Mouse (Mus musculus) stomach, postnatal 0 days (tissue): ENCODE measurements around the gene Olfr679. TPM values are rescaled to one million over a fixed set of nuclear protein-coding genes. Genes with fewer than 3 reads are reported as not detected.
A peak's percentile ranks its signal among the peaks of the same experiment; 100 is the strongest.
"Not testable (repeated sequence)": the region's sequence is repeated elsewhere in the genome, so short reads cannot be mapped to it uniquely, and the experiment has no call there.

Source experiments
- ATAC-seq: fragments of 200-750 bp; cut with Nextera tagmentation; 2 replicates; pipeline ENCODE4 v1.8.0; 2017; ENCODE audit not compliant: low FRiP score, low TSS enrichment
- DNase-seq: peaks from one replicate; pipeline ENCODE4 v3.0.0-alpha.2; 2016; ENCODE audit warnings: low spot score
- H3K27ac ChIP-seq: fragments of 300-500 bp; sonication (generic); replicated peaks from 2 replicates; pipeline ENCODE4 v1.5.1; 2014; ENCODE audit warnings: mild to moderate bottlenecking, control low read depth
- H3K27me3 ChIP-seq: fragments of 300-500 bp; sonication (generic); 2 replicates; pipeline ENCODE4 v1.6.1; 2014; ENCODE audit warnings: low read length; ENCODE audit not compliant: control insufficient read depth, insufficient read depth
- H3K36me3 ChIP-seq: fragments of 300-500 bp; sonication (generic); 2 replicates; pipeline ENCODE4 v1.6.1; 2014; ENCODE audit warnings: low read length, mixed read lengths; ENCODE audit not compliant: control insufficient read depth, insufficient read depth
- H3K4me1 ChIP-seq: fragments of 300-500 bp; sonication (generic); replicated peaks from 2 replicates; pipeline ENCODE4 v1.6.1; 2014; ENCODE audit warnings: antibody characterized with exemption; ENCODE audit not compliant: control insufficient read depth, insufficient read depth
- H3K4me2 ChIP-seq: fragments of 300-500 bp; sonication (generic); replicated peaks from 2 replicates; pipeline ENCODE4 v1.6.1; 2014; ENCODE audit warnings: low read depth, mild to moderate bottlenecking, control low read depth, moderate library complexity
- H3K4me3 ChIP-seq: fragments of 300-500 bp; sonication (generic); 2 replicates; pipeline ENCODE4 v1.5.1; 2014; ENCODE audit warnings: low read depth, low read length, control low read depth
- H3K9ac ChIP-seq: fragments of 300-500 bp; sonication (generic); 2 replicates; pipeline ENCODE4 v1.6.1; 2014; ENCODE audit warnings: mild to moderate bottlenecking, low read length, control low read depth, mixed read lengths
- H3K9me3 ChIP-seq: fragments of 300-500 bp; sonication (generic); 2 replicates; pipeline ENCODE4 v1.6.1; 2016; ENCODE audit warnings: low read length; ENCODE audit not compliant: control insufficient read depth
- CTCF ChIP-seq: IDR thresholded peaks from 2 replicates; pipeline ENCODE4 v1.5.1; 2016; ENCODE audit warnings: antibody characterized with exemption, low read depth, mild to moderate bottlenecking, moderate library complexity
- EP300 ChIP-seq: optimal IDR thresholded peaks from 2 replicates; pipeline ENCODE3; 2016; ENCODE audit warnings: antibody characterized with exemption
- WGBS: fragments of 180-500 bp; shearing (Covaris S2); extraction: QIAGEN DNeasy Blood & Tissue Kit; methylation state at CpG from one replicate; pipeline ENCODE4 v1.1.7; 2014; 5-methylcytosine and 5-hydroxymethylcytosine counted together
- polyA plus RNA-seq: library from polyadenylated mRNA; unstranded; fragments of >200 nt; fragmentation: Nextera tagmentation; extraction: Ambion mirVana; gene quantifications from 2 replicates; pipeline ENCODE4 v1.2.1, GENCODE M21; 2015

Gene Olfr679
- not detected in 2 replicates for polyA plus RNA-seq

DNA sequence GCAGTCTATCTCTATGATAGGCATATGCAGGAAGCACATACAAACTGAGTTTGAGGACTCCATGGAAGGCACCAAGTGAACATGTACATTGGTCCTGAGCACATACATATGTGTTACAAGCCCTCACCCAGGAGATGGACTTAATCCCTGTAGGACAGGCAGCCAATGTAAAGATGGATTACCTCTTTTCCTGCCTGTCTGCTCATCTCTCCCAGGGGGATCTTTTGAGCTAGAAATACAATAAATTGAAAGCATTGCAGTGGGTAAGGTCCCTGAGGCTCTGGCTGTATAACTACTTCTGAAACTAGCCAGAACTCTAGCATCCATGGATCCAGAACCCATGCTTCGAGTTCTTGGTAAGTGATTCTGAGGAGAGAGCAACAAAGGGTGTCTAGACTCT lies at the start of gene Olfr679:
Gene Olfr679 (plus strand): TSS at position 301 of the 400 bp plus-strand sequence.
- no peak for TF ChIP-seq CTCF
- TF ChIP-seq EP300 = no peak
- no peaks in the 10 kb centered on the region for H3K27me3 ChIP-seq
- 53% methylated on average over 1 of the region's 1 CpGs for WGBS
- H3K36me3 ChIP-seq = no peaks in the 10 kb centered on the region
- no peak for ATAC-seq
- H3K4me3 ChIP-seq = no peak within 1 kb of the TSS
- H3K27ac ChIP-seq = no peak within 1 kb of the TSS
- no peak within 1 kb of the TSS for H3K4me2 ChIP-seq
- H3K9me3 ChIP-seq = no peaks in the 10 kb centered on the region
- H3K9ac ChIP-seq = no peak within 1 kb of the TSS
- DNase-seq = no peak
- H3K4me1 ChIP-seq = no peaks in the 10 kb centered on the region

DNA sequence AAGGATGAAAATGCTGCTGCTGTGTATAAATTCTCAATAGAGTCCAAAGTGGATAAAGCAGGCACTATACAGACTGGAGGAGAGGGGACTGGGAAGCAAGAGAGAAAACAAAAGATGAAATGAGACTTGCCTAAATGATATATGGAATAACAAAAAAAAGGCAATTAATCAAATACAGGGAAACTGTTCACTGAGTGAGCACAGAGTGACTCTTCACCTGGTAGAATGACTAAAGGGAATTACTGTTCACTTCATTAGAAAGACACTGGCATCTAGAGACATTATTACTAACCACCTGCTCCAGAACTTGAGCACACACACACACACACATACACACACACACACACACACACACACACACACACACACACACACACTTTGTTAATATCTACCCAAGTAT lies 48.6 kb upstream of the Olfr679 start, which contains the start of gene Olfr676:
Gene Olfr676 (plus strand): TSS at position 301 of the 400 bp plus-strand sequence.
- TF ChIP-seq CTCF (no peak), EP300 (no peak)
- Histone ChIP-seq H3K36me3 (no peaks in the 10 kb centered on the region), H3K4me3 (no peak within 1 kb of the TSS), H3K27ac (no peak within 1 kb of the TSS), H3K9me3 (no peaks in the 10 kb centered on the region), H3K4me1 (no peaks in the 10 kb centered on the region), H3K9ac (no peak within 1 kb of the TSS), H3K4me2 (no peak within 1 kb of the TSS), H3K27me3 (no peaks in the 10 kb centered on the region)
- ATAC-seq (no peak), DNase-seq (no peak)

DNA sequence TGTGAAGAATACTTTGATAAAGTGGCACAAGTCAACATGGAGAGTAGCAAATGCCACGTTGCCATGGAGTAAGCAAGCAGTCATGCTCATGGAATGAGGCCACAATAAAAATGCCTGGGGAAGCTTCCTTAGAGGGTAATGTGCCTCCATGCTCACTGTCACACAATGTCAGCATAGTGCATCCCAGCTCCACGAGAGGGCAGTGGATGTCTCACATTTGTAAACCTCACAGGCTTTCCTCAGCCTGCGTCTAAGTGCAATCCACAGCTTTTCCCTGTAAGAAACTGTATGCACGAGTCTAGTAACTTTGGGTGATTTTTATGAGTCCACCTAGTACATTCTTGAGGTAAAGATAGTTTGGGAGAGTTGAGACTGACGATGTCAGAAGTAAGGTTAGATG lies 47.2 kb upstream of the Olfr679 start:
- not testable (repeated sequence) for H3K36me3 ChIP-seq, ATAC-seq, H3K27me3 ChIP-seq, H3K4me2 ChIP-seq, H3K9me3 ChIP-seq, DNase-seq, H3K4me3 ChIP-seq, H3K9ac ChIP-seq, H3K27ac ChIP-seq, H3K4me1 ChIP-seq
- TF ChIP-seq CTCF = peak; percentile 31
- 44% methylated on average over 5 of the region's 5 CpGs for WGBS

DNA sequence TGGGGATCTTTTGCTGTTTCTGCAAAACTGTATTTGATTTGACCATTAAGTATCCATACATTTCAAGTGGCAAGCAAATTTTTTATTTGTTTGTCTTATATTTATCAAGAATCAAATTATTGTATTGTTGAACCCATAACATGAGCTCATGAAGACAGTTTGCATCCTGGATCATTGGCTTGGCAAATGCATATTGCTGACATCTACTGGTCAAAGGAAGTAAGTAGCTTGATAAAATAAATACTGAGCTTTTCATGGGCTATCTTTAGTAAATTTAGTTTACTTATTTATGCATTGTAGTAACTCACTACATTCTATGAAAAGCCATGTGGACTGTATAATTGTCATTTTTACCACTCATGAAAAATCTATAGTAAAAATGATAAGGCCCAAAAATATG lies 22.1 kb upstream of the Olfr679 start:
- DNase-seq = no peak
- Histone ChIP-seq H3K9me3 (no peaks in the 10 kb centered on the region), H3K9ac (no peak overlapping the region), H3K4me2 (no peak overlapping the region), H3K27ac (no peak overlapping the region), H3K36me3 (no peaks in the 10 kb centered on the region), H3K4me1 (no peaks in the 10 kb centered on the region), H3K4me3 (no peak overlapping the region), H3K27me3 (no peaks in the 10 kb centered on the region)
- no peak for TF ChIP-seq EP300
- peak; percentile 27; the same call in 1 of the 2 replicates for TF ChIP-seq CTCF
- ATAC-seq = no peak

DNA sequence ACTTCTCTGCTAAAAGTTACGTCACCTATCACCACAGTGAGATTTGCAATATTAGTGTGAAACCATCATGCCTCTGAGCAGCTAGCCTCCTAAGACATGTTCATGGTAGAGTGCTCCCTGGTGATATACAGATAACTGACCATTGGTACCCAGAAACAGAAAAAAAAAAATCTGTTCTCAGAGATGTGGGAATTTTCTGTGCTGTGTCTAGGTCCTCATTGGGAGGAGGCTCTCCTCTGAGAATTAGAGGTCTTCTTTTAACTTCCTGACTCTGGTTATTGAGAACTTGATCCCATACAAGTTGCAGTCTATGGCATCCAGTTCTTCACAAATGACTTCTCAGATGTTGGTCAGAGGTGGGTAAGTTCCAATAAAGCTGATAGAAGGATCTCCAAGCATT lies 16.8 kb upstream of the Olfr679 start, which contains the start of gene Olfr678:
Gene Olfr678 (plus strand): TSS at position 301 of the 400 bp plus-strand sequence.
- Histone ChIP-seq H3K36me3 (no peaks in the 10 kb centered on the region), H3K4me3 (no peak within 1 kb of the TSS), H3K9me3 (no peaks in the 10 kb centered on the region), H3K4me2 (no peak within 1 kb of the TSS), H3K27ac (no peak within 1 kb of the TSS), H3K4me1 (no peaks in the 10 kb centered on the region), H3K27me3 (no peaks in the 10 kb centered on the region), H3K9ac (no peak within 1 kb of the TSS)
- no peak for ATAC-seq
- no peak for TF ChIP-seq EP300
- TF ChIP-seq CTCF = no peak
- DNase-seq = no peak
- 74% methylated on average over 1 of the region's 1 CpGs for WGBS

DNA sequence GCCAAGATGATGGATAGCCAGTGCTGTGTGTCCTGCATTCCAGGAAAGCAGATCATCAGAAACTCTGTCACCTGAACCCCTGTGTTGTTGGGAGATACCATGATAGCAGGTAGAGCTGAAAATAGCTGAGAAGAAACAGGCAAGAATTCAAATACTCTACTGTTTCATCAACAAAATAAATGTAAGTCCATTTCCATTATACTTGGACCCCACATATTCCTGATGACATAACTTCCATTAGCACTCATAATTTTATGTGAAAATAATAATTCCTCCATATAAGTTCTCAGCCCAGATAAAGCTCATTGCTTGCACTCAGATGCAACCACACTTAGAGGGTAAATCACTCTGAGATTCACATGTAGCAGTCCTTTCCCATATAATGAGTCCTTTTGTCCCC lies 11.7 kb downstream of the Olfr679 start, which contains the start of gene Olfr680-ps1:
Gene Olfr680-ps1 (minus strand): TSS at position 101 of the 400 bp plus-strand sequence.
- H3K27ac ChIP-seq, DNase-seq, H3K9me3 ChIP-seq, H3K27me3 ChIP-seq, H3K4me2 ChIP-seq, H3K9ac ChIP-seq, H3K4me1 ChIP-seq, H3K36me3 ChIP-seq, ATAC-seq, H3K4me3 ChIP-seq: not testable (repeated sequence)
